Mouse (Mus musculus) C3H10T1/2 (cell line): ENCODE results near the gene Olfr1353. TPM values are rescaled to one million over a fixed set of nuclear protein-coding genes. Genes with fewer than 3 reads are reported as not detected.

Source experiments
- polyA plus RNA-seq, 2 experiments: library from polyadenylated mRNA; unstranded; fragments of >200 nt; fragmentation: generic; extraction: Trizol; gene quantifications; one replicate each; pipeline ENCODE4 v1.2.1; 2012; ENCODE audit warnings: missing spikeins in 2 of 2

Gene Olfr1353
- polyA plus RNA-seq, result not detected

DNA sequence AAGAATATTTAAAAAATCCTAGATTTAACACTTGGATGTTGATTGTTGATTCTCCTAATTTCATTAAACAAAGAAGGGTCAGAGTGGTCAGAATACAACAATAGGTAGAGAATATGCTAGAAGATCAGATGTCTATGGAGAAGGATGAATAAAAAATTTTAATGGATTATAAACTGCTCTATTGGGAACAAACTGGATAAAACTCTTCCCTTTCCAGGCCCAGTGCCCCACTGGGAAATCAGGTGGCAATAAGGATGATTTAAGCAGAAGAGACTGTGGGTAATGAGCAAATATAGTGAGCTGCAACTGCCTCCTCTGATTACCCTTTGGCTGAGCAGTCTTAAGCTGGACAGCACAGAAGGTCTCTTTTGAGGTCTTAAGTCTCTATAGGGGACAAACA lies at the start of gene Olfr1353:
Olfr1353 (plus strand) TSS at position 301 of the 400 bp plus-strand sequence.

DNA sequence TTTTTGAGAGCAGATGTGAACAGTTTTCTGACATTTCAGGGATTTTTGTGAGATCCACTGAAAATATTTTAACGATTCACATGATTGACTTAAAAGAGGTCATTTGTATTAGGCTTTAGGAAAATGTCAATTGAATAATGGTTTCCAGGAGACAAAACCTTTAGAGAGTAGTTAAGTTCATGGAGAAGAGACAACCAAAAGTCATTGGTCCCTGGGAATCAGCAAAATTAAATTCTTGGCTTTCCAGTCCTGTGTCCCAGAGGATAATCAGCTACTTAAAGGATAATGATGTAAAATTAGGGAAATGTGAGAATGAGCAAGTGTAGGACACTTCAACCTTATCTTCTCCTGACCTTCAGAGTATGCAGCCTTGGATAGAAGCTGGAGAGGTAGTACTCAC lies 12.8 kb upstream of the Olfr1353 start, which contains the start of gene Olfr8:
Olfr8 (plus strand) TSS at position 301 of the 400 bp plus-strand sequence.

DNA sequence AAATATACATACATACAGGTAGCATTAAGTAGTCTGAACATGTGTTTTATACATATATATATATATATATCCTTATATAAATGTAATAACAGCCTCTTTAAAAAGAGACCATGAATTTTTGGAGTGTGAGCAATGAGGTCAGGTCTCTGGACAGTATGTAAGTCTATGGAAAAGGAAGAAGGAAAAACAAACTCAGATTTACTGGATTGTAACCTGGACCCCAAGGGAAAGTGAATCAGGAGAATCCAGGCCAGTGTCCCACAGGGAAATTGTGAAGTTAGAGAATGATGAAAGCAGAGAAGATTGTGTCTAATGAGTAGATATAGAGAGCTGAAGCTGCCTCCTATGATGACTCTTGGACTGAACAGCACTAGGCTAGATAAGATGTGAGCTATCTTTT lies 17.6 kb downstream of the Olfr1353 start, which contains the start of gene Olfr1352:
Olfr1352 (plus strand) TSS at position 301 of the 400 bp plus-strand sequence.

DNA sequence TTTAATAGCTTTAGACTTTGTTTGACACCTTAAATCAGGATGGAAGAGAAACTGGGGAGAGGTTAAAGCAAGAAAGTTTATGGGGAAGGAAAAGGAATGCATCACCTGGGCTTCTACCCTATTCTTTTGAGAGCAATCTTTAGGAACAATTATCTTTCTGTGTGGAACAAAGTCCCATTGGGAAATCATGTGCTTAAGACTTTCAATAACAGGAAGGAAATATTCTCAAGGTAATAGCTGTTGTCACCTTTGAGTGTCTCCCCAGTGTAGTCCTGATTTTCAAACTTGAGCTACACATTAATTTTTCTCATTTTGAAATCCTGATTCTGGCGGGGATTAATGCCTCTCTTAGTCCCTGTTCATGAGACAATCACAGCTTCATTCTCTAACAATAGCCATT lies 49.1 kb downstream of the Olfr1353 start, which contains the start of gene Olfr1351:
Olfr1351 (plus strand) TSS at position 301 of the 400 bp plus-strand sequence.

Other genes starting within 250 kb of the Olfr1353 start
- gene Casp14, start 245.0 kb upstream of the Olfr1353 start, polyA plus RNA-seq, result not detected
- not detected for gene Ccdc105, start 210.2 kb upstream of the Olfr1353 start, polyA plus RNA-seq
- not detected for gene Slc1a6, start 182.8 kb upstream of the Olfr1353 start, polyA plus RNA-seq
- not detected for gene Olfr1356, start 111.1 kb upstream of the Olfr1353 start, polyA plus RNA-seq
- gene Olfr1355, start 87.8 kb upstream of the Olfr1353 start, polyA plus RNA-seq, result not detected
- not detected for gene Olfr1354, start 50.1 kb upstream of the Olfr1353 start, polyA plus RNA-seq
- not detected for gene Olfr8, start 12.7 kb upstream of the Olfr1353 start, polyA plus RNA-seq
- not detected for gene Olfr1352, start 17.7 kb downstream of the Olfr1353 start, polyA plus RNA-seq
- gene Olfr1351, start 49.2 kb downstream of the Olfr1353 start, polyA plus RNA-seq, result not detected
- gene Olfr57, start 65.4 kb downstream of the Olfr1353 start, polyA plus RNA-seq, result not detected
- gene 2610008E11Rik, start 134.3 kb downstream of the Olfr1353 start, polyA plus RNA-seq, result 1 to 10 TPM in 1 of 2 experiments, under 1 TPM in 1; 0.09 to 3.7 TPM
- not detected for gene Vmn2r80, start 185.5 kb downstream of the Olfr1353 start, polyA plus RNA-seq